Mouse (Mus musculus) cortical plate, adult 2 months (tissue): Measurements from ENCODE around the gene Hdc. TPM values are rescaled to one million over a fixed set of nuclear protein-coding genes. Genes with fewer than 3 reads are reported as not detected.

Source experiments
- H3K27ac ChIP-seq: fragments of 200-500 bp; 2 replicates; pipeline ENCODE4 v1.5.1; 2012; ENCODE audit warnings: low read length, control low read depth, inconsistent platforms; ENCODE audit not compliant: insufficient read depth
- H3K4me1 ChIP-seq: fragments of 200-500 bp; 2 replicates; pipeline ENCODE4 v1.6.1; 2011; ENCODE audit warnings: low read length; ENCODE audit not compliant: control insufficient read depth, insufficient read depth
- H3K4me3 ChIP-seq: fragments of 200-500 bp; 2 replicates; pipeline ENCODE4 v1.5.1; 2011; ENCODE audit warnings: mild to moderate bottlenecking, low read length, control low read depth; ENCODE audit not compliant: insufficient read depth
- CTCF ChIP-seq: fragments of 200-500 bp; IDR thresholded peaks from 2 replicates; pipeline ENCODE4 v1.5.1; 2011; ENCODE audit warnings: mild to moderate bottlenecking, control low read depth, low read length; ENCODE audit not compliant: insufficient read depth; ENCODE audit errors: extremely low read depth
- POLR2A ChIP-seq: fragments of 200-500 bp; IDR thresholded peaks from 2 replicates; pipeline ENCODE4 v1.6.1; 2011; ENCODE audit warnings: mild to moderate bottlenecking, low read length, control low read depth; ENCODE audit not compliant: insufficient read depth; ENCODE audit errors: extremely low read depth
- polyA plus RNA-seq: library from polyadenylated mRNA; depleted of rRNA; stranded (reverse); fragments of >200 nt; gene quantifications from 2 replicates; pipeline ENCODE4 v1.2.3, GENCODE M21; 2012

Hdc gene
- polyA plus RNA-seq, 1 experiment: 1.6 TPM

- Histone ChIP-seq H3K4me1 (no peaks in the 10 kb centered on the region), H3K27ac (no peak overlapping the region), H3K4me3 (no peak overlapping the region)
- no peak for TF ChIP-seq CTCF
These were observed 27.8 kb downstream of the Hdc start for GRCm38 (mm10) chr2:126591304-126591703.

- H3K27ac ChIP-seq: no peak overlapping the region
- no peak overlapping the region for H3K4me3 ChIP-seq
- no peaks in the 10 kb centered on the region for H3K4me1 ChIP-seq
- TF ChIP-seq CTCF: no peak
- no peak for TF ChIP-seq POLR2A
These were observed 31.6 kb downstream of the Hdc start for GRCm38 (mm10) chr2:126587468-126587867.

GRCm38 (mm10) chr2:126584621-126585369 is 34.3 kb downstream of the Hdc start:
- Histone ChIP-seq H3K27ac (no peak overlapping the region), H3K4me3 (no peak overlapping the region), H3K4me1 (no peaks in the 10 kb centered on the region)
- TF ChIP-seq POLR2A: no peak
- TF ChIP-seq CTCF: no peak

GRCm38 (mm10) chr2:126583960-126584359 is 35.1 kb downstream of the Hdc start:
- Histone ChIP-seq H3K4me1 (no peaks in the 10 kb centered on the region), H3K4me3 (no peak overlapping the region), H3K27ac (no peak overlapping the region)
- TF ChIP-seq CTCF (no peak), POLR2A (no peak)

DNA sequence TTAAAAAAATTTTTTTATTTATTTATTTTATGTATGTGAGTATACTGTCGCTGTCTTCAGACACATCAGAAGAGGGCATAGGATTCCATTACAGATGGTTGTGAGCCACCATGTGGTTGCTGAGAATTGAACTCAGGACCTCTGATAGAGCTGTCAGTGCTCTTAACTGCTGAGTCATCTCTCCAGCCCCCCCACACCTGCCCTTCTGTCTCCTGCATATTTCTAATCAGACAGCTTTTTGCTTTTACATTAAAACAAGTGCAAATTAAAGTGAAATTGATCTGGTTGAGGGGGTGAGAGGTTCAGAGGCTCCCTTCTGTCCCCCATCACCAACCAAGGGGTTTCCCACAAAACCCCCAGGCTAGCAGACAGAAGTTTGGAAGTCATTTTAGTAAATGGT is 39.8 kb downstream of the Hdc start:
- H3K27ac ChIP-seq: no peak overlapping the region
- H3K4me3 ChIP-seq: no peak overlapping the region
- no peak for TF ChIP-seq CTCF
- no peak for TF ChIP-seq POLR2A
- no peaks in the 10 kb centered on the region for H3K4me1 ChIP-seq

- Histone ChIP-seq H3K27ac (no peak overlapping the region), H3K4me3 (no peak overlapping the region), H3K4me1 (no peaks in the 10 kb centered on the region)
- TF ChIP-seq CTCF: no peak
- no peak for TF ChIP-seq POLR2A
These were observed 41.7 kb downstream of the Hdc start for GRCm38 (mm10) chr2:126577362-126577761.

DNA sequence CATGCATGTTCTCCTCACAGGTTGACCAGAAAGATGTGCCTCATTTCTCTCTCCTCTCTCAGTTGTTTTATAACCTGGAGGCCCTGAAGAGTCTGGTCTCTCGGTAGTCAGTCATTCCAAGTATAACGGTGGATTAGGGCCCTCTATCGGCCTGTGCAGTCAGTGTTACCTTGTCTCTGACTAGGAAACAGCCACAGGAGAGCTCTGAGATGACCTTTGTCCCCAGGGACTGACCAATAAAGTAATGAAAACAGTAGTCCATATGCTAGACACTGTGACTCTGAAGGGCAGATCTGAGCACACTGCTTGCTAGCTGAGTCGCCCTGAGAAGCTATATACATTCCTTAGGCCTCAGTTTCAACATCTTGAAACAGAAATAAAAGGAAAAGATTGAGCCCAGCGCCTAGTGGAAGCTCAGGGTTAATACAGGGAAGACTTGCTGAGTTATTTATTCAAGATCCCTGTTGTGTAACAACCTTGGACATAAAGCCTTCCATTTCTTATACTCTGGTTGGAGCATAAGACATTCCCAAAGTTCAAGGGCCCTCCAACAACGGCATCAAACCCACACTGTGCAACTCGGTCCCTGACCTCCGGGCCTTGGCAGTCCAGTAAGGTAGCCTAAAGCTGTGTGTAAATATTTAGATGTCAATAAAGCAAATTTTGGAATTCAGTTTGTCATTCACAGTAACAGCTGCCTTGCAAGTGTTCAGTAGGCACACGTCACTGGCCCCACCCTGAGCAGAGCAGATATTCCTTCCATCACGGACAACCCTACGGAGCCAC is 43.5 kb downstream of the Hdc start:
- Histone ChIP-seq H3K4me1 (no peaks in the 10 kb centered on the region), H3K27ac (no peak overlapping the region), H3K4me3 (no peak overlapping the region)
- TF ChIP-seq POLR2A: no peak

DNA sequence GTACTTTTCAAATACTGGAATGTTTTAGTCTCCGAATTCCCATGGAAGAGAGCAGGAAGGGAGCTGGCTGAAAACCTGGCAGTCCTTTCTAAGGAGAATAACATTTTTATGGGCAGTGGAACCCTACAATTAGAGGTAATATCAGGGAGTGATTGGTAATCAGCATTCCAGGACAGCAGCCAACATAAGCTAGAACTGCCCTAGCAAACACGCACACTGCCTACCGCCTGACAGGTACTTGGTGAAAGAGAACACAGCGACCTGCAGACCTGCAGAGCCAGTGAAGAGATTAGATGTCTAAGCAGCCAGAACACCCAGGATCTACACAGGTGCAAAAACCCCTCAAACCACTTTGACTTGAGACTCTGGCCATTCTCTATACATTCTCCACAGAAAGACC is 46.4 kb downstream of the Hdc start:
- Histone ChIP-seq H3K27ac (no peak overlapping the region), H3K4me3 (no peak overlapping the region), H3K4me1 (no peaks in the 10 kb centered on the region; the same call in 1 of the 2 replicates)
- TF ChIP-seq POLR2A (no peak), CTCF (no peak)

GRCm38 (mm10) chr2:126572163-126572562 is 46.9 kb downstream of the Hdc start:
- TF ChIP-seq CTCF: no peak
- H3K4me1 ChIP-seq: no peaks in the 10 kb centered on the region; the same call in 1 of the 2 replicates
- H3K27ac ChIP-seq: no peak overlapping the region
- no peak overlapping the region for H3K4me3 ChIP-seq

DNA sequence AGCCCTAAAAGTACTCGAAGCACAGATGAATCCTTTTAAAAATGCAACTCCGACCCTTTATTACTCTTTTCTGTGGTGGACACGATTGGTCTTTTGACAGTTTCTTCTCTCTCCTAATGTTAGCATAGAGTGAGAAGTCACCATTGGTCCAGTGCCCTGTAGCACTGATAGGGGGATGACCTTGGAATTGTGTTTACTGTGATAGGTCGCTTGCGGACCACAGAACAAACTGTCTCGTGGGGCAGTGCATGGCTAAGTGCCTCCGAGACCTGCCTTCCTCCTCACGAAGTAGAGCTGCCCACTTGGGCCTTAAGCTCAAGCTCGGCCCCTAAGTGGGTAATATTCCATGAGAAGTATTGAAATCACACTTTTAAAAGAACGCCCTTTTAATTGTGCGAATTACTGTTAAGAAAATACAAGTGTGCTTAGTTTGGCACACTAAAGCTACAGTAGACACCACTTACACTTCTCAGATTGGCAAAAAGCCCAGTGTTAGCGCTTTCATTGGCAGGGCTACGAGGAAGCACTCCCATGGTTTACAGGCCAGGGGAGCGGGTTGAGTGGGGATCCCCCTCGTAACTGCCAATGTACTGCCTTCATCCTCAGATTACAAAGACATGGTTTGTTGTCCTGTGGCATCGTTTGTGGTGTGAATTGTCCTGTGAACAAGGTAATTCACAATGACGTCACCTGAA is 55.5 kb downstream of the Hdc start:
- Histone ChIP-seq H3K27ac (no peak overlapping the region), H3K4me3 (no peak overlapping the region), H3K4me1 (no peaks in the 10 kb centered on the region; the same call in 1 of the 2 replicates)
- no peak for TF ChIP-seq POLR2A
- no peak for TF ChIP-seq CTCF
